Mouse (Mus musculus) B cell, adult 67 days (primary cell): ENCODE measurements around the gene Dmrta2. TPM values are rescaled to one million over a fixed set of nuclear protein-coding genes. Genes with fewer than 3 reads are reported as not detected.

Experiments used
- total RNA-seq, 2 experiments: library from RNA; stranded (reverse); gene quantifications; 4 replicates each; pipeline ENCODE4 v1.2.4; 2023

The Dmrta2 gene
- under 1 TPM; 0.46 to 0.56 TPM for total RNA-seq

DNA sequence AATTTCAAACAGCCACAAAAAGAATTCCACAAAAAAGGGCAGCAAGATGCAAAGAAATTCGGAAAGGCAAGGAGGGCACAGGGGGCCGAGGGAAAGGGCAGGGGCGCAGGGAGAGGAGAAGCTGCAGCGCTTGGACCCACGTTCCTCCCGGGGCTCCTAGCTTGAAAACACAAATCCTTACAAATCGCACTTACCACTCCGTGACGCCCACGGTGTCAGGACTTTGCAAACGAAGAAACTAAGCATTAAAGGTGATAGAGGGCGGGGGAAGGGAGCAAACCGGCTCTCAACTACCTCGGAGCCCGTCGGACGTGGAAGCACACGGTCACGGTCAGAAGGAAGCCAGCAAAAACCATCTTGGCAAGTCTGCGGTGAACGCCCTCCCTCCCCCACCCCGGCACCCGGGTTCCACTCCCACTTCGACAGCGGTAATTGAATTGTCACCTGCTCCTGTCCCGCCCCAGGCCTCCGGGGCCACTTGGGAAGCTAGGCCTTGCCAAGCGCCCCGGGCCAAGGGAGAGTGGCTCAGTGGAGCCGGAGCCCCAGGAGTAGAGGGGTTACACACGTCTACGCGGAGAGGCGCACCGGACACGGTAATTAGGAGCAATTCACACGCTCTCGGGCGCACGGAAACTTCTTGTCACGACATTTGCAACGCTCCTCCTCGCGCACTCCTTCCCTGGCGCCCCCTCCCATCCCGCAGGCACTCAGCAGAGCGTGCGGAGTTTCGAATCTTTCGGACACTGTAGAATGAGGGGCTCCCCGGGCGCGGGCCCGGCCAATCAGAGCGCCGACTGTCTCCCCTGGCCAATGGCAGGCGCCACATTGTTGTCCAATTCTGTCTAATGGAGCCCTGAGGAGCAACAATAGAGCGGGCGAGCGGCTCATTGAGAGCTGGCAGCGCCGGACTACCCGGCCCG is at the start of gene Dmrta2:
TSS of gene Dmrta2 (plus strand) at position 906 of the 920 bp plus-strand sequence.

